Mouse (Mus musculus): Measurements from ENCODE around the gene Etnk1. TPM values are rescaled to one million over a fixed set of nuclear protein-coding genes. Genes with fewer than 3 reads are reported as not detected.

The Etnk1 gene
- total and polyA plus RNA-seq, 3 experiments = 28.4 to 281 (median 199) TPM

- no peaks in the 10 kb centered on the region for H3K9me3 ChIP-seq (replicated peaks)
- ATAC-seq (ENCODE audit: extremely low read depth, insufficient number of reproducible peaks, low FRiP score, poor library complexity, severe bottlenecking) = no peak
- no peaks in the 10 kb centered on the region for H3K27me3 ChIP-seq (ENCODE audit: insufficient read depth, low read length)
- TF ChIP-seq POLR2AphosphoS5 (IDR thresholded peaks at IDR 0.05; ENCODE audit: insufficient replicate concordance, low read depth, low read length) = no peak
- TF ChIP-seq GATA1 (IDR thresholded peaks at IDR 0.05; ENCODE audit: borderline replicate concordance, low read length) = no peak
- no peak for TF ChIP-seq TAL1 (conservative IDR thresholded peaks at IDR 0.05; ENCODE audit: low read depth, low read length)
- TF ChIP-seq CTCF (IDR thresholded peaks at IDR 0.05; ENCODE audit: low read depth, low read length) = no peak
- no peak for TF ChIP-seq GATA2 (IDR thresholded peaks at IDR 0.05; ENCODE audit: borderline replicate concordance, low read depth, low read length)
- no peak for DNase-seq (ENCODE audit: low spot score)
- no peaks in the 10 kb centered on the region for H3K36me3 ChIP-seq (replicated peaks)
- no peak overlapping the region for H3K4me3 ChIP-seq (ENCODE audit: low read depth, low read length)
- peaks cover 51% of the 10 kb centered on the region for H3K4me1 ChIP-seq (ENCODE audit: insufficient read depth, low read depth, low read length)
Observed at GRCm38 (mm10) chr6:143153160-143153559, 13.9 kb upstream of the Etnk1 start.

DNA sequence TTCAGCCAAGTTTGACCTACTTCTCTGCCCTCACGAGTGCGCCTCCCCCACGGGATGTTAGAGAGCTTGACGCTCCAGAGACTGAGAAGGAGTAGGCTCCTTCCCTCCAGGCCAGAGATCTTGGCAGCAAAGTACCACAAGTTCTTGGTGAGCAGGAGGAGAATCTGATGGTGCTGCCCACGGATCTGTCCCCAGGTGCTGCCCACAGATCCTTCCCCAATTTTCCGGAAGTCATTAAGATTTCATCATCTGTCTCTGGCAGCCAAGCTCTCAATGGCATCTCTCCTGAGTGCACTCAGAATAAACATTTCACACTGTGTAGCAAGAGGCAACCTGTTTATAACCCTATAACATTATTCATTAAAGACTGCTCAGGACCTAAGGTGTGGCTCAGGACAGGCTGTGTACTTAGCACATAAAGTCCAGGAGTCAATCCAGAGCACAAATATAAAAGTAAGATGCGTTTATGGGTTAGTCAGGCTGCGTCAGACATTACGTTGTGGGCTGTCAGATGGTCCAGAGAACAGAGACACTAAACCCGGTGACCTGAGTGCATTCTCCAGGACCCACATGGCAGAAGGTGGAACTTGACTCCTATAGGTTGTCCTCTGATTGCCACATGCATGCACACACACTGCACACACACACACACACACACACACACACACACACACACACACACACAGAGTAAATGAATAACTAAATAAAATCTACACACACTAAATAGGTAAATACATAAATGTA, 13.1 kb upstream of the Etnk1 start:
- Histone ChIP-seq H3K9me3 (replicated peaks) (no peaks in the 10 kb centered on the region), H3K4me1 (ENCODE audit: insufficient read depth, low read depth, low read length) (peaks cover 49% of the 10 kb centered on the region), H3K27me3 (ENCODE audit: insufficient read depth, low read length) (no peaks in the 10 kb centered on the region), H3K36me3 (replicated peaks) (no peaks in the 10 kb centered on the region), H3K4me3 (ENCODE audit: low read depth, low read length) (no peak overlapping the region)
- TF ChIP-seq POLR2AphosphoS5 (IDR thresholded peaks at IDR 0.05; ENCODE audit: insufficient replicate concordance, low read depth, low read length) (no peak), GATA2 (IDR thresholded peaks at IDR 0.05; ENCODE audit: borderline replicate concordance, low read depth, low read length) (no peak), CTCF (IDR thresholded peaks at IDR 0.05; ENCODE audit: low read depth, low read length) (no peak), TAL1 (conservative IDR thresholded peaks at IDR 0.05; ENCODE audit: low read depth, low read length) (no peak), GATA1 (IDR thresholded peaks at IDR 0.05; ENCODE audit: borderline replicate concordance, low read length) (no peak)
- no peak for ATAC-seq (ENCODE audit: extremely low read depth, insufficient number of reproducible peaks, low FRiP score, poor library complexity, severe bottlenecking)
- DNase-seq (ENCODE audit: low spot score) = no peak

DNA sequence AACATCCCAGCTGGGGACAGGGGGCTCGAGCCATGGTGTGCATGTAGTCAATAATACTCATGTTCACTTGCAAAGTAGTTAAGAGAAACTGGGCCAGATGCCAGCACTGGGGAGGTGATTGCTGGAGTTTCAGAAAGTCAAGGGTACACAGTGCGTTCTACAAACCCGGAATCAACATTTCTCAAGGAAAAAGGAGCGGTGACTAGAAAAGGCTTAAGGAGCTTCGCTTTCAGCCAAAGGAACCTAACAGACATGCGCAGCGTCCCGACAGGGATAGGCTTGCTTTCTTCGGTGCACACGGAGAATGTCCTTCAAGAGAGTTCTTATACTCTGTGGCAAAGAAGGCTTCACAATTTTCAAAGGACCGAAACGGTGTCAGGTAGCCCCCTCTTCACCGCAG, 12.1 kb upstream of the Etnk1 start:
- no peak for ATAC-seq (ENCODE audit: extremely low read depth, insufficient number of reproducible peaks, low FRiP score, poor library complexity, severe bottlenecking)
- H3K4me3 ChIP-seq (ENCODE audit: low read depth, low read length) = no peak overlapping the region
- no peaks in the 10 kb centered on the region for H3K27me3 ChIP-seq (ENCODE audit: insufficient read depth, low read length)
- TF ChIP-seq GATA1 (IDR thresholded peaks at IDR 0.05; ENCODE audit: borderline replicate concordance, low read length) (no peak), POLR2AphosphoS5 (IDR thresholded peaks at IDR 0.05; ENCODE audit: insufficient replicate concordance, low read depth, low read length) (no peak), GATA2 (IDR thresholded peaks at IDR 0.05; ENCODE audit: borderline replicate concordance, low read depth, low read length) (no peak), CTCF (IDR thresholded peaks at IDR 0.05; ENCODE audit: low read depth, low read length) (no peak), TAL1 (conservative IDR thresholded peaks at IDR 0.05; ENCODE audit: low read depth, low read length) (no peak)
- no peaks in the 10 kb centered on the region for H3K9me3 ChIP-seq (replicated peaks)
- peaks cover 41% of the 10 kb centered on the region for H3K4me1 ChIP-seq (ENCODE audit: insufficient read depth, low read depth, low read length)
- no peaks in the 10 kb centered on the region for H3K36me3 ChIP-seq (replicated peaks)
- no peak for DNase-seq (ENCODE audit: low spot score)

- Histone ChIP-seq H3K4me3 (ENCODE audit: low read depth, low read length) (no peak overlapping the region), H3K27me3 (ENCODE audit: insufficient read depth, low read length) (no peaks in the 10 kb centered on the region), H3K36me3 (replicated peaks) (no peaks in the 10 kb centered on the region), H3K9me3 (replicated peaks) (no peaks in the 10 kb centered on the region), H3K4me1 (ENCODE audit: insufficient read depth, low read depth, low read length) (peaks cover 34% of the 10 kb centered on the region)
- DNase-seq (ENCODE audit: low spot score) (no peak), ATAC-seq (ENCODE audit: extremely low read depth, insufficient number of reproducible peaks, low FRiP score, poor library complexity, severe bottlenecking) (no peak)
- TF ChIP-seq POLR2AphosphoS5 (IDR thresholded peaks at IDR 0.05; ENCODE audit: insufficient replicate concordance, low read depth, low read length) = no peak
Observed at GRCm38 (mm10) chr6:143155996-143156395, 11.0 kb upstream of the Etnk1 start.

DNA sequence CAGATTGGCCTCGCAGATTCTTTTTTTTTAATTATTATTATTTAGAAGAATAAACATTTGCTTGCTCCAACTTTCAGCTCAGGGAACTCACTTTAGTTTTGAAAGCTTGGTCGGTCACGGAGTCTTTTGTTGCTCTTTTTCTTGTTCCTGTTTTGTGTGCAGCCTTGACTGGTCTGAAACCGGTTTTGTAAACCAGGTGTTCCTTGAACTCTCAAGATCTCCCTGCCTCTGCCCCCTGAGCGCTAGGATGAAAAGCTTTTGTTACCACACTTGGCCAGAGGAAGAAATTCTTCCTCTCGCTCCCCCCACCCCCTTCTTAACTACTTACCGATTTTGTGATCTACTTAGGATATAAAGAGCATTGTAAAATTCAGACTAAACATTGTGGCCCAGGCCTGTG, 10.3 kb upstream of the Etnk1 start:
- Histone ChIP-seq H3K27me3 (ENCODE audit: insufficient read depth, low read length) (no peaks in the 10 kb centered on the region), H3K4me3 (ENCODE audit: low read depth, low read length) (no peak overlapping the region), H3K36me3 (replicated peaks) (no peaks in the 10 kb centered on the region), H3K4me1 (ENCODE audit: insufficient read depth, low read depth, low read length) (peaks cover 33% of the 10 kb centered on the region), H3K9me3 (replicated peaks) (no peaks in the 10 kb centered on the region)
- ATAC-seq (ENCODE audit: extremely low read depth, insufficient number of reproducible peaks, low FRiP score, poor library complexity, severe bottlenecking) (no peak), DNase-seq (ENCODE audit: low spot score) (no peak)
- TF ChIP-seq GATA1 (IDR thresholded peaks at IDR 0.05; ENCODE audit: borderline replicate concordance, low read length) = no peak
- no peak for TF ChIP-seq POLR2AphosphoS5 (IDR thresholded peaks at IDR 0.05; ENCODE audit: insufficient replicate concordance, low read depth, low read length)
- TF ChIP-seq CTCF (IDR thresholded peaks at IDR 0.05; ENCODE audit: low read depth, low read length) = no peak
- TF ChIP-seq GATA2 (IDR thresholded peaks at IDR 0.05; ENCODE audit: borderline replicate concordance, low read depth, low read length) = no peak
- TF ChIP-seq TAL1 (conservative IDR thresholded peaks at IDR 0.05; ENCODE audit: low read depth, low read length) = no peak

DNA sequence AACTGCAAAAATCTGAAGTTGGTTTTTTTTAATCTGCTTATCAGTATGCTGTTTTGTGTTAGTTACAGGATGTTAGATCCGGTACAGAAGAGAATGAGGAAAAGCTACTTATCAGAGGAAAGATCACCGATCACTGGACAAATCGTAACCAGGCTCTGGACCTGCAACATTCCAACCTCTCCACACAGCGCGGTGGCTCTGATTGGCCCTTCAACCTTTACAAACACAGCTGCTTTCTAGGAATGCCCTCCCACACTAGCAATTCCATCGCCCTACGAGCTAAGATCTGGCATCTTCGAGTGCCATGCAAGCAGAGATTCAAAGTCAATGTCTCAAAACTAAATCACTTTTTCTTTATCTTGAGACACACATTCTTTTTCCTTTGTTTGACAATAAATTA, 9.6 kb upstream of the Etnk1 start:
- Histone ChIP-seq H3K4me3 (ENCODE audit: low read depth, low read length) (no peak overlapping the region), H3K36me3 (replicated peaks) (no peaks in the 10 kb centered on the region), H3K27me3 (ENCODE audit: insufficient read depth, low read length) (no peaks in the 10 kb centered on the region), H3K4me1 (ENCODE audit: insufficient read depth, low read depth, low read length) (peaks cover 32% of the 10 kb centered on the region), H3K9me3 (replicated peaks) (no peaks in the 10 kb centered on the region)
- TF ChIP-seq GATA2 (IDR thresholded peaks at IDR 0.05; ENCODE audit: borderline replicate concordance, low read depth, low read length) = no peak
- no peak for DNase-seq (ENCODE audit: low spot score)
- ATAC-seq (ENCODE audit: extremely low read depth, insufficient number of reproducible peaks, low FRiP score, poor library complexity, severe bottlenecking) = no peak
